Mouse (Mus musculus): Measurements from ENCODE around the gene Ggcx.

GRCm38 (mm10) chr6:72383952-72384351, 30.2 kb upstream of the Ggcx start:
- TF ChIP-seq CTCF (IDR thresholded peaks at IDR 0.05) (no peak), EP300 (IDR thresholded peaks at IDR 0.05) (no peak)
